Mouse (Mus musculus) lung, postnatal 0 days (tissue): Measurements from ENCODE around the gene Nipbl.

Experiments
- CTCF ChIP-seq: IDR thresholded peaks from 2 replicates; pipeline ENCODE4 v1.5.1; 2016; ENCODE audit warnings: antibody characterized with exemption, mild to moderate bottlenecking
- EP300 ChIP-seq: IDR thresholded peaks from 2 replicates; pipeline ENCODE4 v1.6.1; 2016; ENCODE audit warnings: antibody characterized with exemption, mild to moderate bottlenecking, control low read depth

GRCm38 (mm10) chr15:8340596-8340995 lies 103.7 kb downstream of the Nipbl start:
- TF ChIP-seq CTCF (no peak), EP300 (no peak)
